Mouse (Mus musculus): ENCODE measurements around the gene Gm45808.

DNA sequence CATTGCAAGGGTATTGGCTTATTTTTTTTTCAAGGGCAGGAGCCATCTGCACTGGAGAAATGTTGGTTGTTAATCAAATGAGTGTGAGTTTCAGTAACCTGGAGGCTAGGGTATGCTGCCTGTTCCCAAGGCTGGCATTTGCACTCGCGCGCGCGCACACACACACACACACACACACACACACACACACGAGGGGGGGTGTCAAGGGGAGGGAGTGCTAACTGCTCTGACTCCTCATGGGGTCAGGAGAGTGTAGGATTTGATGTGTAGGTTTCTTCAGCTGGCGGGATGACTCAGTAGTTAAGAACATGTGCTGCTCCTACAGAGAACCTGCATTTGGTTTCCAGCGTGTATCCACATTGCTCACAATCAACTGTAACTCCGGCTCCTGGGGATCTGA lies 4.2 kb upstream of the Gm45808 start:
- TF ChIP-seq CTCF (IDR thresholded peaks at IDR 0.05; ENCODE audit: control insufficient read depth, insufficient read depth, insufficient replicate concordance, low read depth, low read length) (no peak), POLR2A (IDR thresholded peaks at IDR 0.05; ENCODE audit: control insufficient read depth, low read depth, low read length) (no peak)
